Mouse (Mus musculus) forebrain, postnatal 0 days (tissue): Measurements from ENCODE around the gene Cep135. TPM values are rescaled to one million over a fixed set of nuclear protein-coding genes. Genes with fewer than 3 reads are reported as not detected.

Experiments used
- ATAC-seq: fragments of 200-750 bp; cut with Nextera tagmentation; 2 replicates; pipeline ENCODE4 v1.8.0; 2017; ENCODE audit warnings: mild to moderate bottlenecking, moderate library complexity
- DNase-seq: peaks from one replicate; pipeline ENCODE4 v3.0.0-alpha.2; 2015
- H3K27ac ChIP-seq: fragments of 300-500 bp; sonication (generic); 2 replicates; pipeline ENCODE4 v1.5.1; 2014; ENCODE audit warnings: low read depth, mild to moderate bottlenecking, antibody characterized with exemption, low read length, moderate library complexity, mixed read lengths
- H3K27me3 ChIP-seq: fragments of 300-500 bp; sonication (generic); 2 replicates; pipeline ENCODE4 v1.6.1; 2014; ENCODE audit warnings: mild to moderate bottlenecking, low read length, mixed read lengths; ENCODE audit not compliant: insufficient read depth
- H3K36me3 ChIP-seq: fragments of 300-500 bp; sonication (generic); 2 replicates; pipeline ENCODE4 v1.6.1; 2014; ENCODE audit warnings: mild to moderate bottlenecking, moderate library complexity; ENCODE audit not compliant: insufficient read depth
- H3K4me1 ChIP-seq: fragments of 300-500 bp; sonication (generic); 2 replicates; pipeline ENCODE4 v1.6.1; 2014; ENCODE audit warnings: antibody characterized with exemption; ENCODE audit not compliant: insufficient read depth
- H3K4me2 ChIP-seq: fragments of 300-500 bp; sonication (generic); 2 replicates; pipeline ENCODE4 v1.6.1; 2014; ENCODE audit warnings: low read depth, mild to moderate bottlenecking, moderate library complexity
- H3K4me3 ChIP-seq: fragments of 300-500 bp; sonication (generic); 2 replicates; pipeline ENCODE4 v1.5.1; 2014; ENCODE audit warnings: low read depth, low read length, mixed read lengths
- H3K9ac ChIP-seq: fragments of 300-500 bp; sonication (generic); 2 replicates; pipeline ENCODE4 v1.6.1; 2014; ENCODE audit warnings: mild to moderate bottlenecking
- H3K9me3 ChIP-seq: fragments of 300-500 bp; sonication (generic); 2 replicates; pipeline ENCODE4 v1.6.1; 2016; ENCODE audit warnings: low read length
- CTCF ChIP-seq: sonication (generic); IDR thresholded peaks from 2 replicates; pipeline ENCODE4 v1.5.1; 2016; ENCODE audit warnings: antibody characterized with exemption, control low read depth, low read depth
- WGBS: fragments of 180-500 bp; shearing (Covaris S2); extraction: QIAGEN DNeasy Blood & Tissue Kit; methylation state at CpG from one replicate; pipeline ENCODE4 v1.1.7; 2014; 5-methylcytosine and 5-hydroxymethylcytosine counted together
- polyA plus RNA-seq: library from polyadenylated mRNA; unstranded; fragments of >200 nt; fragmentation: Nextera tagmentation; extraction: Ambion mirVana; gene quantifications from 2 replicates; pipeline ENCODE4 v1.2.1, GENCODE M21; 2015
- total RNA-seq: library from RNA; depleted of rRNA; stranded (reverse); fragments of >200 nt; gene quantifications from 2 replicates; pipeline ENCODE4 v1.2.3, GENCODE M21; 2014; rRNA removed

Cep135 gene
- total and polyA plus RNA-seq, 2 experiments from 2014 or later = 2.8 to 8.3 TPM

DNA sequence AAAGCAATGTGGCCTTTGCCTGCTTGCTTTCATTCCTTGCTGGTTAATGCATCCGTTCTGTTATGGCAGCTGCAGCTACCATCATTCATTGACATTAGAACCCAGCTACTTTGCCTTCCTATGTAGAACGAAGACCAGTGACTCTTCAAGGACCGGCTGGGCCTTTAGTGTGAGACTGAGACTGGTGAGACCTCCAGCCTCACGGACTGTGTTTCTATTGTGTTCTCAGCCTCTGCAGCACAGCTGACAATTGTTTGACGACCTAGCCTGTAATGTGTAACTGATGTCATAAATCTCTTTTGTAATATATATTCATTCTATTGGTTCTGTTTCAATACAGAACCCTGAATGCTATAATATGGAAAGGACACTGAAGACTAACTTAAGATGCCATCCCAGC lies 102.8 kb downstream of the Cep135 start:
- no peak overlapping the region for H3K4me2 ChIP-seq
- H3K27me3 ChIP-seq = no peaks in the 10 kb centered on the region
- DNase-seq = no peak
- H3K27ac ChIP-seq = no peak overlapping the region
- H3K9ac ChIP-seq = no peak overlapping the region
- TF ChIP-seq CTCF = no peak
- 88% methylated on average over 5 of the region's 5 CpGs for WGBS
- H3K36me3 ChIP-seq = no peaks in the 10 kb centered on the region
- H3K9me3 ChIP-seq = no peaks in the 10 kb centered on the region
- no peaks in the 10 kb centered on the region for H3K4me1 ChIP-seq
- H3K4me3 ChIP-seq = no peak overlapping the region
- no peak for ATAC-seq

DNA sequence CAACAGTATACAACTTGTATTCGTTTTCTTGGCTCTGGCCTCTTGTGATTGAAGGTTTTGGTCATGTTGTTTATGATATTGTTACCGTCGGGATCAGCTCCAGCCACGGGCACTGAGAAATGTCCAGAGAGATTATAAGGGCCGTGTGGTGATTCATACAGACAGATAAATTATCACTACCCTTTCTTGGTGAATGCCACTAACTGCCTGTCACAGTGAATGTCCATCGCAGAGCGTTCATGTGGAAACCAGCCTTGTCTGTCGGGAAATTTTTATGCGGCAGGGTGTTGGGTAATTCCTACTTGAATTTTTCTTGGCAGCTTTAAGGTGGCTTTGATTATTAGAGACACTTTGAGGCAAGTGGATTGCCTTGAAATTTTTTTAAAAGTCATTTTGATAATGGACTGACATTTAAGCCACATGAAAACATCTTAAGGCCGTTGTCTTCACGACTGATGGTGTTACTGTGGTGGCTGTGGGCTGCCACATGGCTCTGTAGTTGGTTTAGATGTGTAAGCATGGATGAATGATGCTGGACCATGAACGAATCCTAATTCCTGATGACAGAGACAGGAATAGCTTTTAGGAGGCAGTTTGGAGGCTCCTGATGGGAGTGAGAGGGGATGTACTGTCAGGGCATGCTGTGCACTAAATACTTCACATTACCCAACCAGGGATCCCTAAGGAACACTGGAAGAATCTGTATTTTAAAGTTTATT lies 103.4 kb downstream of the Cep135 start:
- H3K27ac ChIP-seq = no peak overlapping the region
- WGBS = 76% methylated on average over 12 of the region's 12 CpGs
- H3K9me3 ChIP-seq = no peaks in the 10 kb centered on the region
- H3K4me2 ChIP-seq = no peak overlapping the region
- no peak overlapping the region for H3K4me3 ChIP-seq
- ATAC-seq (no peak), DNase-seq (no peak)
- no peaks in the 10 kb centered on the region for H3K27me3 ChIP-seq
- H3K9ac ChIP-seq = no peak overlapping the region
- TF ChIP-seq CTCF = no peak
- no peaks in the 10 kb centered on the region for H3K36me3 ChIP-seq
- H3K4me1 ChIP-seq = no peaks in the 10 kb centered on the region

Other genes with a start within 250 kb of the Cep135 start
- not detected in 2 replicates for gene Nmu, start 224.9 kb upstream of the Cep135 start, total RNA-seq
- gene Nmu, start 224.9 kb upstream of the Cep135 start, polyA plus RNA-seq = 0.70 TPM in 1 of 2 replicates, not detected in the other
- not detected in 2 replicates for gene Gm7271, start 104.7 kb upstream of the Cep135 start, total RNA-seq
- gene Gm7271, start 104.7 kb upstream of the Cep135 start, polyA plus RNA-seq = not detected in 2 replicates
- 81.7 and 96.2 TPM in 2 replicates for gene Exoc1, start 59.4 kb upstream of the Cep135 start, total RNA-seq
- 35.5 and 48.9 TPM in 2 replicates for gene Exoc1, start 59.4 kb upstream of the Cep135 start, polyA plus RNA-seq
- 86.2 and 87.4 TPM in 2 replicates for gene C530008M17Rik, start 67.8 kb downstream of the Cep135 start, total RNA-seq
- 47.6 and 63.6 TPM in 2 replicates for gene C530008M17Rik, start 67.8 kb downstream of the Cep135 start, polyA plus RNA-seq